Mouse (Mus musculus): ENCODE measurements around the gene Aldh4a1. TPM values are rescaled to one million over a fixed set of nuclear protein-coding genes. Genes with fewer than 3 reads are reported as not detected.

The Aldh4a1 gene
- polyA plus RNA-seq, 1 experiment from 2014 or later = 14.5 TPM

- no peak for DNase-seq (ENCODE audit: low spot score)
- Histone ChIP-seq H3K27ac (ENCODE audit: low read depth, low read length) (no peak overlapping the region), H3K9ac (ENCODE audit: low read length) (no peak overlapping the region), H3K4me2 (ENCODE audit: low read depth, low read length, severe bottlenecking) (no peak overlapping the region), H3K36me3 (ENCODE audit: control insufficient read depth, insufficient read depth, low read length) (no peaks in the 10 kb centered on the region), H3K9me3 (ENCODE audit: control insufficient read depth, low read length) (no peaks in the 10 kb centered on the region), H3K27me3 (ENCODE audit: control insufficient read depth, insufficient read depth, low read length) (no peaks in the 10 kb centered on the region), H3K4me1 (replicated peaks; ENCODE audit: control insufficient read depth, insufficient read depth, low read length) (0 out of 2 replicates have a peak, but pooled peaks cover 2% of the 10 kb centered on the region), H3K4me3 (ENCODE audit: low read depth, low read length) (no peak overlapping the region)
- WGBS = 89% methylated on average over 5 of the region's 5 CpGs
- no peak for ATAC-seq (replicated peaks; ENCODE audit: low FRiP score)
These were observed 15.9 kb upstream of the Aldh4a1 start for GRCm38 (mm10) chr4:139606732-139607131.

- Histone ChIP-seq H3K36me3 (ENCODE audit: control insufficient read depth, insufficient read depth, low read length) (peaks cover 4% of the 10 kb centered on the region), H3K9me3 (ENCODE audit: control insufficient read depth, low read length) (no peaks in the 10 kb centered on the region; the same call in 1 of the 2 replicates), H3K9ac (ENCODE audit: low read length) (no peak overlapping the region), H3K4me1 (replicated peaks; ENCODE audit: control insufficient read depth, insufficient read depth, low read length) (0 out of 2 replicates have a peak, but pooled peaks cover 2% of the 10 kb centered on the region), H3K4me3 (ENCODE audit: low read depth, low read length) (no peak overlapping the region), H3K27me3 (ENCODE audit: control insufficient read depth, insufficient read depth, low read length) (no peaks in the 10 kb centered on the region), H3K27ac (ENCODE audit: low read depth, low read length) (no peak overlapping the region), H3K4me2 (ENCODE audit: low read depth, low read length, severe bottlenecking) (no peak overlapping the region)
- 73% methylated on average over 4 of the region's 4 CpGs for WGBS
- DNase-seq (ENCODE audit: low spot score) = no peak
- no peak for ATAC-seq (replicated peaks; ENCODE audit: low FRiP score)
These were observed 13.7 kb upstream of the Aldh4a1 start for GRCm38 (mm10) chr4:139608975-139609374.

- no peak overlapping the region for H3K9ac ChIP-seq (ENCODE audit: low read length)
- WGBS = 51% methylated on average over 6 of the region's 6 CpGs
- no peak overlapping the region for H3K4me3 ChIP-seq (ENCODE audit: low read depth, low read length)
- no peak overlapping the region for H3K4me2 ChIP-seq (ENCODE audit: low read depth, low read length, severe bottlenecking)
- ATAC-seq (replicated peaks; ENCODE audit: low FRiP score) (no peak), DNase-seq (ENCODE audit: low spot score) (no peak)
- 0 out of 2 replicates have a peak, but pooled peaks cover 2% of the 10 kb centered on the region for H3K4me1 ChIP-seq (replicated peaks; ENCODE audit: control insufficient read depth, insufficient read depth, low read length)
- no peaks in the 10 kb centered on the region; the same call in 1 of the 2 replicates for H3K9me3 ChIP-seq (ENCODE audit: control insufficient read depth, low read length)
- peaks cover 8% of the 10 kb centered on the region for H3K36me3 ChIP-seq (ENCODE audit: control insufficient read depth, insufficient read depth, low read length)
- H3K27me3 ChIP-seq (ENCODE audit: control insufficient read depth, insufficient read depth, low read length) = no peaks in the 10 kb centered on the region
- no peak overlapping the region for H3K27ac ChIP-seq (ENCODE audit: low read depth, low read length)
These were observed 11.7 kb upstream of the Aldh4a1 start for GRCm38 (mm10) chr4:139610954-139611353.

GRCm38 (mm10) chr4:139611542-139611953, 11.1 kb upstream of the Aldh4a1 start:
- H3K27ac ChIP-seq (ENCODE audit: low read depth, low read length) = no peak overlapping the region
- WGBS = 4% methylated on average over 10 of the region's 10 CpGs
- ATAC-seq (replicated peaks; ENCODE audit: low FRiP score) (no peak), DNase-seq (ENCODE audit: low spot score) (peak; percentile 87)
- no peaks in the 10 kb centered on the region; the same call in 1 of the 2 replicates for H3K9me3 ChIP-seq (ENCODE audit: control insufficient read depth, low read length)
- H3K9ac ChIP-seq (ENCODE audit: low read length) = no peak overlapping the region
- H3K4me2 ChIP-seq (ENCODE audit: low read depth, low read length, severe bottlenecking) = peak overlapping the region; percentile 36; the same call in 1 of the 2 replicates
- no peak overlapping the region for H3K4me3 ChIP-seq (ENCODE audit: low read depth, low read length)
- peaks cover 8% of the 10 kb centered on the region for H3K36me3 ChIP-seq (ENCODE audit: control insufficient read depth, insufficient read depth, low read length)
- H3K4me1 ChIP-seq (replicated peaks; ENCODE audit: control insufficient read depth, insufficient read depth, low read length) = 0 out of 2 replicates have a peak, but pooled peaks cover 2% of the 10 kb centered on the region
- no peaks in the 10 kb centered on the region for H3K27me3 ChIP-seq (ENCODE audit: control insufficient read depth, insufficient read depth, low read length)

- Histone ChIP-seq H3K9ac (ENCODE audit: low read length) (no peak overlapping the region), H3K27ac (ENCODE audit: low read depth, low read length) (no peak overlapping the region), H3K27me3 (ENCODE audit: control insufficient read depth, insufficient read depth, low read length) (no peaks in the 10 kb centered on the region), H3K4me2 (ENCODE audit: low read depth, low read length, severe bottlenecking) (no peak overlapping the region), H3K4me3 (ENCODE audit: low read depth, low read length) (no peak overlapping the region), H3K9me3 (ENCODE audit: control insufficient read depth, low read length) (no peaks in the 10 kb centered on the region; the same call in 1 of the 2 replicates), H3K36me3 (ENCODE audit: control insufficient read depth, insufficient read depth, low read length) (peaks cover 8% of the 10 kb centered on the region), H3K4me1 (replicated peaks; ENCODE audit: control insufficient read depth, insufficient read depth, low read length) (0 out of 2 replicates have a peak, but pooled peaks cover 2% of the 10 kb centered on the region)
- ATAC-seq (replicated peaks; ENCODE audit: low FRiP score) (no peak), DNase-seq (ENCODE audit: low spot score) (no peak)
- WGBS = 90% methylated on average over 21 of the region's 21 CpGs
These were observed 8.0 kb upstream of the Aldh4a1 start for GRCm38 (mm10) chr4:139614524-139615260.

- 7% methylated on average over 24 of the region's 24 CpGs for WGBS
- Histone ChIP-seq H3K4me1 (replicated peaks; ENCODE audit: control insufficient read depth, insufficient read depth, low read length) (0 out of 2 replicates have a peak, but pooled peaks cover under 1% of the 10 kb centered on the region), H3K4me2 (ENCODE audit: low read depth, low read length, severe bottlenecking) (peak overlapping the region; percentile 60), H3K9ac (ENCODE audit: low read length) (peak overlapping the region; percentile 64), H3K36me3 (ENCODE audit: control insufficient read depth, insufficient read depth, low read length) (peaks cover 8% of the 10 kb centered on the region), H3K27me3 (ENCODE audit: control insufficient read depth, insufficient read depth, low read length) (no peaks in the 10 kb centered on the region), H3K4me3 (ENCODE audit: low read depth, low read length) (peak overlapping the region; percentile 43), H3K9me3 (ENCODE audit: control insufficient read depth, low read length) (no peaks in the 10 kb centered on the region; the same call in 1 of the 2 replicates), H3K27ac (ENCODE audit: low read depth, low read length) (0 out of 2 replicates have a peak overlapping the region, but pooled peaks have one; percentile 8)
- ATAC-seq (replicated peaks; ENCODE audit: low FRiP score) (peak; percentile 86), DNase-seq (ENCODE audit: low spot score) (peak; percentile 74)
These were observed 6.2 kb upstream of the Aldh4a1 start for GRCm38 (mm10) chr4:139616276-139617000.

- Histone ChIP-seq H3K4me1 (replicated peaks; ENCODE audit: control insufficient read depth, insufficient read depth, low read length) (no peaks in the 10 kb centered on the region), H3K27me3 (ENCODE audit: control insufficient read depth, insufficient read depth, low read length) (no peaks in the 10 kb centered on the region), H3K9me3 (ENCODE audit: control insufficient read depth, low read length) (no peaks in the 10 kb centered on the region; the same call in 1 of the 2 replicates), H3K4me3 (ENCODE audit: low read depth, low read length) (peak overlapping the region; percentile 43), H3K27ac (ENCODE audit: low read depth, low read length) (no peak overlapping the region), H3K4me2 (ENCODE audit: low read depth, low read length, severe bottlenecking) (peak overlapping the region; percentile 60), H3K9ac (ENCODE audit: low read length) (peak overlapping the region; percentile 64; the same call in 1 of the 2 replicates), H3K36me3 (ENCODE audit: control insufficient read depth, insufficient read depth, low read length) (peaks cover 8% of the 10 kb centered on the region)
- 52% methylated on average over 3 of the region's 3 CpGs for WGBS
- ATAC-seq (replicated peaks; ENCODE audit: low FRiP score) (no peak), DNase-seq (ENCODE audit: low spot score) (no peak)
These were observed 5.7 kb upstream of the Aldh4a1 start for GRCm38 (mm10) chr4:139617001-139617364.

GRCm38 (mm10) chr4:139619765-139620164, 2.9 kb upstream of the Aldh4a1 start:
- 77% methylated on average over 6 of the region's 6 CpGs for WGBS
- H3K27ac ChIP-seq (ENCODE audit: low read depth, low read length) = no peak overlapping the region
- no peak overlapping the region for H3K4me3 ChIP-seq (ENCODE audit: low read depth, low read length)
- H3K9ac ChIP-seq (ENCODE audit: low read length) = no peak overlapping the region
- no peaks in the 10 kb centered on the region; the same call in 1 of the 2 replicates for H3K36me3 ChIP-seq (ENCODE audit: control insufficient read depth, insufficient read depth, low read length)
- no peaks in the 10 kb centered on the region for H3K9me3 ChIP-seq (ENCODE audit: control insufficient read depth, low read length)
- H3K27me3 ChIP-seq (ENCODE audit: control insufficient read depth, insufficient read depth, low read length) = no peaks in the 10 kb centered on the region
- ATAC-seq (replicated peaks; ENCODE audit: low FRiP score) = no peak
- no peak overlapping the region for H3K4me2 ChIP-seq (ENCODE audit: low read depth, low read length, severe bottlenecking)
- DNase-seq (ENCODE audit: low spot score) = no peak
- H3K4me1 ChIP-seq (replicated peaks; ENCODE audit: control insufficient read depth, insufficient read depth, low read length) = peaks cover 3% of the 10 kb centered on the region; the same call in 1 of the 2 replicates
